Mouse (Mus musculus): Measurements from ENCODE around the gene Epb41l5. TPM values are rescaled to one million over a fixed set of nuclear protein-coding genes. Genes with fewer than 3 reads are reported as not detected.

Gene Epb41l5
- polyA plus RNA-seq, 1 experiment from 2014 or later, result 43.7 TPM

- peak overlapping the region; percentile 78 for H3K4me2 ChIP-seq (ENCODE audit: low read depth, low read length)
- H3K9ac ChIP-seq (ENCODE audit: low read length), result peak overlapping the region; percentile 94
- no peaks in the 10 kb centered on the region for H3K27me3 ChIP-seq (ENCODE audit: control insufficient read depth, insufficient read depth, low read depth, low read length)
- 85% methylated on average over 4 of the region's 11 CpGs for WGBS
- H3K27ac ChIP-seq (ENCODE audit: low read length), result no peak overlapping the region
- ATAC-seq (ENCODE audit: low read depth), result no peak
- peak overlapping the region; percentile 92 for H3K4me3 ChIP-seq (ENCODE audit: low read length)
- no peaks in the 10 kb centered on the region for H3K9me3 ChIP-seq (ENCODE audit: control insufficient read depth, low read length)
- H3K4me1 ChIP-seq (replicated peaks; ENCODE audit: control insufficient read depth, insufficient read depth, low read length), result peaks cover 40% of the 10 kb centered on the region
- H3K36me3 ChIP-seq (ENCODE audit: control insufficient read depth, insufficient read depth, low read length), result peaks cover 16% of the 10 kb centered on the region
These were observed 146.1 kb downstream of the Epb41l5 start for GRCm38 (mm10) chr1:119502729-119503128.

- WGBS, result 63% methylated on average over 8 of the region's 8 CpGs
These were observed 146.9 kb downstream of the Epb41l5 start for GRCm38 (mm10) chr1:119501881-119502280.

GRCm38 (mm10) chr1:119499456-119499855 is 149.3 kb downstream of the Epb41l5 start:
- H3K27ac ChIP-seq (ENCODE audit: low read length), result no peak overlapping the region
- no peaks in the 10 kb centered on the region for H3K27me3 ChIP-seq (ENCODE audit: control insufficient read depth, insufficient read depth, low read depth, low read length)
- no peaks in the 10 kb centered on the region for H3K9me3 ChIP-seq (ENCODE audit: control insufficient read depth, low read length)
- H3K9ac ChIP-seq (ENCODE audit: low read length), result no peak overlapping the region
- WGBS, result 93% methylated on average over 10 of the region's 10 CpGs
- peaks cover 35% of the 10 kb centered on the region for H3K4me1 ChIP-seq (replicated peaks; ENCODE audit: control insufficient read depth, insufficient read depth, low read length)
- no peak overlapping the region for H3K4me2 ChIP-seq (ENCODE audit: low read depth, low read length)
- no peak for ATAC-seq (ENCODE audit: low read depth)
- no peak overlapping the region for H3K4me3 ChIP-seq (ENCODE audit: low read length)
- peaks cover 16% of the 10 kb centered on the region for H3K36me3 ChIP-seq (ENCODE audit: control insufficient read depth, insufficient read depth, low read length)

More at GRCm38 (mm10) chr1:119501881-119502280, 146.9 kb downstream of the Epb41l5 start:
- peaks cover 46% of the 10 kb centered on the region for H3K4me1 ChIP-seq (replicated peaks; ENCODE audit: control insufficient read depth, insufficient read depth, low read length)
- ATAC-seq (ENCODE audit: low read depth), result no peak
- H3K9me3 ChIP-seq (ENCODE audit: control insufficient read depth, low read length), result no peaks in the 10 kb centered on the region
- peaks cover 16% of the 10 kb centered on the region for H3K36me3 ChIP-seq (ENCODE audit: control insufficient read depth, insufficient read depth, low read length)
- H3K27me3 ChIP-seq (ENCODE audit: control insufficient read depth, insufficient read depth, low read depth, low read length), result no peaks in the 10 kb centered on the region
- H3K4me2 ChIP-seq (ENCODE audit: low read depth, low read length), result peak overlapping the region; percentile 78
- no peak overlapping the region for H3K4me3 ChIP-seq (ENCODE audit: low read length)
- H3K27ac ChIP-seq (ENCODE audit: low read length), result no peak overlapping the region
- no peak overlapping the region for H3K9ac ChIP-seq (ENCODE audit: low read length)

- Histone ChIP-seq H3K36me3 (ENCODE audit: control insufficient read depth, insufficient read depth, low read length) (peaks cover 16% of the 10 kb centered on the region), H3K4me1 (replicated peaks; ENCODE audit: control insufficient read depth, insufficient read depth, low read length) (peaks cover 41% of the 10 kb centered on the region), H3K27ac (ENCODE audit: low read length) (no peak overlapping the region), H3K4me2 (ENCODE audit: low read depth, low read length) (no peak overlapping the region), H3K4me3 (ENCODE audit: low read length) (no peak overlapping the region), H3K9me3 (ENCODE audit: control insufficient read depth, low read length) (no peaks in the 10 kb centered on the region), H3K27me3 (ENCODE audit: control insufficient read depth, insufficient read depth, low read depth, low read length) (no peaks in the 10 kb centered on the region), H3K9ac (ENCODE audit: low read length) (no peak overlapping the region)
- 74% methylated on average over 9 of the region's 9 CpGs for WGBS
- ATAC-seq (ENCODE audit: low read depth), result no peak
These were observed 150.1 kb downstream of the Epb41l5 start for GRCm38 (mm10) chr1:119498536-119499231.

GRCm38 (mm10) chr1:119497346-119498004 is 151.3 kb downstream of the Epb41l5 start:
- H3K4me3 ChIP-seq (ENCODE audit: low read length), result no peak overlapping the region
- no peak overlapping the region for H3K9ac ChIP-seq (ENCODE audit: low read length)
- H3K36me3 ChIP-seq (ENCODE audit: control insufficient read depth, insufficient read depth, low read length), result peaks cover 16% of the 10 kb centered on the region
- no peak overlapping the region for H3K27ac ChIP-seq (ENCODE audit: low read length)
- no peak for ATAC-seq (ENCODE audit: low read depth)
- WGBS, result 67% methylated on average over 5 of the region's 5 CpGs
- no peak overlapping the region for H3K4me2 ChIP-seq (ENCODE audit: low read depth, low read length)
- no peaks in the 10 kb centered on the region for H3K9me3 ChIP-seq (ENCODE audit: control insufficient read depth, low read length)
- H3K4me1 ChIP-seq (replicated peaks; ENCODE audit: control insufficient read depth, insufficient read depth, low read length), result peaks cover 39% of the 10 kb centered on the region
- H3K27me3 ChIP-seq (ENCODE audit: control insufficient read depth, insufficient read depth, low read depth, low read length), result no peaks in the 10 kb centered on the region

- 87% methylated on average over 6 of the region's 6 CpGs for WGBS
- Histone ChIP-seq H3K4me1 (replicated peaks; ENCODE audit: control insufficient read depth, insufficient read depth, low read length) (peaks cover 52% of the 10 kb centered on the region), H3K27ac (ENCODE audit: low read length) (no peak overlapping the region), H3K9ac (ENCODE audit: low read length) (no peak overlapping the region), H3K4me3 (ENCODE audit: low read length) (no peak overlapping the region), H3K27me3 (ENCODE audit: control insufficient read depth, insufficient read depth, low read depth, low read length) (no peaks in the 10 kb centered on the region), H3K9me3 (ENCODE audit: control insufficient read depth, low read length) (no peaks in the 10 kb centered on the region), H3K4me2 (ENCODE audit: low read depth, low read length) (no peak overlapping the region), H3K36me3 (ENCODE audit: control insufficient read depth, insufficient read depth, low read length) (peaks cover 7% of the 10 kb centered on the region)
- no peak for ATAC-seq (ENCODE audit: low read depth)
These were observed 153.4 kb downstream of the Epb41l5 start for GRCm38 (mm10) chr1:119495396-119495775.

Other genes starting within 250 kb of the Epb41l5 start
- 0.36 and 0.53 TPM in 2 replicates for gene Inhbb, start 226.8 kb downstream of the Epb41l5 start, polyA plus RNA-seq (2015; fragmentation: Nextera tagmentation; extraction: Ambion mirVana)
- 252 TPM in 2 replicates for gene Ralb, start 144.2 kb downstream of the Epb41l5 start, polyA plus RNA-seq (2015; fragmentation: Nextera tagmentation; extraction: Ambion mirVana)
- gene Tmem185b, start 122.8 kb downstream of the Epb41l5 start, polyA plus RNA-seq (2015; fragmentation: Nextera tagmentation; extraction: Ambion mirVana), result 30.6 and 32.7 TPM in 2 replicates
- gene Ptpn4, start 188.6 kb upstream of the Epb41l5 start, polyA plus RNA-seq (2015; fragmentation: Nextera tagmentation; extraction: Ambion mirVana), result 4.4 and 6.5 TPM in 2 replicates

Measured in lung, embryonic 16.5 days (tissue).